19 mouse cellular contexts compared by ENCODE assay signal in the genomic region with DNA sequence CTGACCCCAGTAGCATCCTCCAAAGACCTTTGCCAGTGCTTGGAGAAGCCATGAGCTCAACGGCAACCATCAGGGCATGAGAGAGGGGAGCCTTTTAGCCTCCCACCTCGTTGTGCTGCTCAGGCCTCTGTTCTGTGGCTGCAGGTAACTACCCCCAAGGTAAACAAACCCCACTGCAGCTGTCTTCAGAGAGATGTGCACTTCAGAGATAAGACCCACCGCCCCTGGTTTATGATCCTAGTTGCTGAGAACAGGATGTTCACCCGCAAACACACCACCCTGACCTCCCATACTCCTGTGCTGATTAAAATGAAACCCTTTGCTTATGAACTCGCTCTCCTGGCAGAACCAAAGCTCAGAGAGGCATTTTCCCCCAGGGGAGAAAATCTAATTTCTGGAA. TPM values are rescaled to one million over a fixed set of nuclear protein-coding genes. Genes with fewer than 3 reads are reported as not detected.
A peak's percentile ranks its signal among the peaks of the same experiment; 100 is the strongest.
DNase-seq lines count a peak whose midpoint lies in the region; ATAC-seq and TF ChIP-seq lines count a peak whose summit lies in the region.
"Had no signal": no experiment of that assay in that cellular context is flagged by ENCODE, and none has a peak within 500 bp of the region (broad histone marks: within the 10 kb centered on the region; RNA-seq: fewer than 3 reads in every experiment).

No protein-coding gene starts in this region.

- WGBS in hindbrain, embryonic 11.5 days, result 36% methylated on average over 5 of the region's 5 CpGs
- WGBS in limb, embryonic 10.5 days, result 18% methylated on average over 5 of the region's 5 CpGs
- 21% methylated on average over 5 of the region's 5 CpGs for WGBS in neural tube, embryonic 15.5 days

- no peaks in the 10 kb centered on the region for H3K9me3 ChIP-seq in CH12.LX (replicated peaks; ENCODE audit: low read length)
- no peaks in the 10 kb centered on the region for H3K9me3 ChIP-seq in hindbrain, embryonic 11.5 days (ENCODE audit: control insufficient read depth, low read length)
- no peaks in the 10 kb centered on the region for H3K9me3 ChIP-seq in limb, embryonic 10.5 days (replicated peaks)
- no peaks in the 10 kb centered on the region for H3K9me3 ChIP-seq in neural tube, embryonic 15.5 days (replicated peaks)
- H3K9me3 ChIP-seq: embryonic facial prominence, embryonic 10.5 days had no signal

- H3K79me2 ChIP-seq in CH12.LX (replicated peaks; ENCODE audit: control insufficient read depth, extremely low read depth, insufficient read depth, poor library complexity, severe bottlenecking), result no peaks in the 10 kb centered on the region

- no peak overlapping the region for H3K4me2 ChIP-seq in CH12.LX (ENCODE audit: insufficient read depth, low read depth, poor library complexity, severe bottlenecking)
- H3K4me2 ChIP-seq in hindbrain, embryonic 11.5 days (replicated peaks; ENCODE audit: low read depth, low read length), result no peak overlapping the region
- H3K4me2 ChIP-seq in neural tube, embryonic 15.5 days, result no peak overlapping the region
- H3K4me2 ChIP-seq: liver, embryonic 11.5 days had no signal

- peaks cover 0 to 26% of the 10 kb centered on the region in 2 experiments; a peak in 3 of 4 replicates for H3K4me1 ChIP-seq in CH12.LX (ENCODE audit: control insufficient read depth in 1 of 2, insufficient read depth in 2 of 2)
- peaks cover 7% of the 10 kb centered on the region for H3K4me1 ChIP-seq in hindbrain, embryonic 11.5 days (replicated peaks; ENCODE audit: control insufficient read depth, insufficient read depth, low read length)
- H3K4me1 ChIP-seq in limb, embryonic 10.5 days, result peaks cover 33% of the 10 kb centered on the region
- H3K4me1 ChIP-seq in neural tube, embryonic 15.5 days, result peaks cover 18% of the 10 kb centered on the region

- TF ChIP-seq RAD21 in CH12.LX (IDR thresholded peaks at IDR 0.05; ENCODE audit: low read depth, low read length), result no peak

- TF ChIP-seq POLR2A in CH12.LX (IDR thresholded peaks at IDR 0.05; ENCODE audit: low read depth, low read length), result no peak

- dilution Hi-C loops in CH12.LX (cut with MboI; ENCODE audit: extremely low pct_ligation_motif_present, extremely low pct_unique_long_range_greater_than_20kb, low sequenced_read_pairs), result no loop called here

- no peak for TF ChIP-seq CTCF in CH12.LX (conservative IDR thresholded peaks at IDR 0.05 in 1 of 2, IDR thresholded peaks at IDR 0.05 in 1 of 2; ENCODE audit: low read depth in 2 of 2, low read length in 2 of 2)

- ATAC-seq in hindbrain, embryonic 11.5 days (ENCODE audit: low FRiP score), result peak; percentile 33; the same call in 1 of the 2 replicates
- peak; percentile 23; the same call in 1 of the 2 replicates for ATAC-seq in neural tube, embryonic 15.5 days (ENCODE audit: low FRiP score)

- no peak overlapping the region for H3K4me3 ChIP-seq in CH12.LX (replicated peaks in 1 of 3; ENCODE audit: low read depth in 2 of 3, low read length in 2 of 3, poor library complexity in 1 of 3)
- no peak overlapping the region for H3K4me3 ChIP-seq in hindbrain, embryonic 11.5 days (ENCODE audit: low read depth, low read length)
- H3K4me3 ChIP-seq in limb, embryonic 10.5 days, result no peak overlapping the region
- no peak overlapping the region for H3K4me3 ChIP-seq in neural tube, embryonic 15.5 days (replicated peaks)
- H3K4me3 ChIP-seq: embryonic facial prominence, embryonic 10.5 days had no signal

- intact Hi-C loops in left cerebral cortex, postnatal 4 days (cut with DNase I), result no loop called here

- in situ Hi-C loops in CH12.LX (cut with MboI; ENCODE audit: low pct_ligation_motif_present, low pct_unique_long_range_greater_than_20kb, low sequenced_read_pairs), result no loop called here

- no peak overlapping the region for H3K27ac ChIP-seq in CH12.LX (ENCODE audit: insufficient read depth, low read depth)
- H3K27ac ChIP-seq in hindbrain, embryonic 11.5 days (ENCODE audit: low read depth, low read length), result peak overlapping the region; percentile 87
- H3K27ac ChIP-seq in limb, embryonic 10.5 days, result 0 out of 2 replicates have a peak overlapping the region, but pooled peaks have one; percentile 25
- peak overlapping the region; percentile 66 for H3K27ac ChIP-seq in neural tube, embryonic 15.5 days (replicated peaks)
- H3K27ac ChIP-seq: embryonic facial prominence, embryonic 10.5 days; stomach, postnatal 0 days had no signal

- DNase-seq in CH12.LX (ENCODE audit: extremely low read depth), result peak; percentile 59
- no peak for DNase-seq in hindbrain, embryonic 11.5 days (ENCODE audit: low spot score)
- no peak for DNase-seq in limb, embryonic 10.5 days (ENCODE audit: low spot score)
- DNase-seq in left cerebral cortex, postnatal 4 days, result no peak
- no peak for DNase-seq in adrenal gland, adult (ENCODE audit: inconsistent age in 2 of 2, low spot score in 1 of 2)
- DNase-seq in urinary bladder, postnatal 25 days (ENCODE audit: low spot score), result no peak
- DNase-seq: cerebellum, postnatal 10 days; kidney, adult 9 months; lung, postnatal 10 days had no signal

- no peak for TF ChIP-seq EP300 in CH12.LX (IDR thresholded peaks at IDR 0.05; ENCODE audit: low read length)

- peaks cover 1% of the 10 kb centered on the region for H3K27me3 ChIP-seq in CH12.LX (replicated peaks)
- H3K27me3 ChIP-seq in hindbrain, embryonic 11.5 days (ENCODE audit: control insufficient read depth, insufficient read depth, low read length), result no peaks in the 10 kb centered on the region
- no peaks in the 10 kb centered on the region for H3K27me3 ChIP-seq in limb, embryonic 10.5 days (ENCODE audit: low read depth, poor library complexity, severe bottlenecking)
- H3K27me3 ChIP-seq in neural tube, embryonic 15.5 days (replicated peaks), result no peaks in the 10 kb centered on the region

- H3K9ac ChIP-seq in CH12.LX (ENCODE audit: insufficient read depth, low read depth), result no peak overlapping the region
- H3K9ac ChIP-seq in hindbrain, embryonic 11.5 days (ENCODE audit: low read depth, low read length), result 0 out of 2 replicates have a peak overlapping the region, but pooled peaks have one; percentile 8
- H3K9ac ChIP-seq in neural tube, embryonic 15.5 days (replicated peaks), result no peak overlapping the region

- H3K36me3 ChIP-seq in CH12.LX (replicated peaks in 1 of 2; ENCODE audit: control insufficient read depth in 1 of 2, insufficient read depth in 1 of 2, low read length in 1 of 2), result no peaks in the 10 kb centered on the region
- H3K36me3 ChIP-seq in hindbrain, embryonic 11.5 days (ENCODE audit: control insufficient read depth, insufficient read depth, low read length), result no peaks in the 10 kb centered on the region
- H3K36me3 ChIP-seq in limb, embryonic 10.5 days, result no peaks in the 10 kb centered on the region
- H3K36me3 ChIP-seq in neural tube, embryonic 15.5 days, result no peaks in the 10 kb centered on the region
- H3K36me3 ChIP-seq: embryonic facial prominence, embryonic 10.5 days had no signal

TF ChIP-seq in CH12.LX, 34 proteins besides CTCF, POLR2A, EP300 and RAD21:
- TF ChIP-seq JUN (IDR thresholded peaks at IDR 0.05; ENCODE audit: insufficient read depth, low read depth, low read length), result no peak
- no peak for TF ChIP-seq ETS1 (conservative IDR thresholded peaks at IDR 0.05; ENCODE audit: low read depth, low read length)
- no peak for TF ChIP-seq CHD2 (IDR thresholded peaks at IDR 0.05; ENCODE audit: low read length)
- no peak for TF ChIP-seq POLR2AphosphoS2 (IDR thresholded peaks at IDR 0.05; ENCODE audit: low read depth, low read length)
- TF ChIP-seq USF1 (IDR thresholded peaks at IDR 0.05; ENCODE audit: low read depth, low read length), result no peak
- TF ChIP-seq SMC3 (IDR thresholded peaks at IDR 0.05; ENCODE audit: low read depth, low read length), result no peak
- no peak for TF ChIP-seq GABPA (IDR thresholded peaks at IDR 0.05; ENCODE audit: insufficient replicate concordance, low read depth, low read length)
- TF ChIP-seq TBP (conservative IDR thresholded peaks at IDR 0.05; ENCODE audit: low read depth, low read length), result no peak
- TF ChIP-seq E2F4 (IDR thresholded peaks at IDR 0.05; ENCODE audit: insufficient replicate concordance, low read depth, low read length), result no peak
- no peak for TF ChIP-seq MXI1 (IDR thresholded peaks at IDR 0.05; ENCODE audit: low read depth, low read length)
- TF ChIP-seq KAT2A (IDR thresholded peaks at IDR 0.05; ENCODE audit: insufficient replicate concordance, low read length), result no peak
- TF ChIP-seq NELFE (IDR thresholded peaks at IDR 0.05; ENCODE audit: low read depth, low read length), result no peak
- no peak for TF ChIP-seq ZKSCAN1 (IDR thresholded peaks at IDR 0.05; ENCODE audit: borderline replicate concordance, low read depth, low read length)
- TF ChIP-seq MEF2A (IDR thresholded peaks at IDR 0.05; ENCODE audit: borderline replicate concordance, low read depth, low read length), result no peak
- no peak for TF ChIP-seq HCFC1 (IDR thresholded peaks at IDR 0.05; ENCODE audit: low read depth, low read length)
- no peak for TF ChIP-seq CHD1 (IDR thresholded peaks at IDR 0.05; ENCODE audit: low read depth, low read length)

RNA-seq across cellular contexts. Expression of a gene that starts 38.0 kb away (rescaled TPM):
- total RNA-seq in CH12.LX (2012; rRNA removed), result not detected in 2 replicates
- total RNA-seq in CH12.LX (2014; rRNA removed), result not detected in 2 replicates
- not detected in 2 replicates for polyA plus RNA-seq in CH12.LX (2012; ENCODE audit: insufficient read length, low read depth)
- 0.15 TPM in 1 of 2 replicates, not detected in the other for polyA plus RNA-seq in hindbrain, embryonic 11.5 days (2014; fragmentation: Nextera tagmentation; extraction: Ambion mirVana)
- not detected in 2 replicates for polyA plus RNA-seq in limb, embryonic 10.5 days (2016; fragmentation: Nextera tagmentation; extraction: Ambion mirVana)
- polyA plus RNA-seq in neural tube, embryonic 15.5 days (2015; fragmentation: Nextera tagmentation; extraction: Ambion mirVana), result not detected in 2 replicates
- total RNA-seq in left cerebral cortex, postnatal 4 days (2021), result not detected
- total RNA-seq: layer of hippocampus, adult 18-20 months; left cerebral cortex, adult 8-10 months; monocyte, adult 5-6 weeks had no signal
- polyA plus RNA-seq: embryonic facial prominence, embryonic 10.5 days; gonadal fat pad, adult 2 months; heart, postnatal 0 days; liver, embryonic 11.5 days; small intestine, adult 2 months; stomach, postnatal 0 days had no signal
